Mouse (Mus musculus) CH12.LX (cell line): ENCODE measurements around the gene Tmem106a. TPM values are rescaled to one million over a fixed set of nuclear protein-coding genes. Genes with fewer than 3 reads are reported as not detected.
A peak's percentile ranks its signal among the peaks of the same experiment; 100 is the strongest.

Experiments used
- DNase-seq: peaks from one replicate; pipeline ENCODE4 v3.0.0-alpha.2; 2013; ENCODE audit errors: extremely low read depth
- H3K27ac ChIP-seq: 2 replicates; pipeline ENCODE4 v1.5.1; 2012; ENCODE audit warnings: low read depth, mild to moderate bottlenecking, control low read depth, moderate library complexity; ENCODE audit not compliant: insufficient read depth
- H3K27me3 ChIP-seq: replicated peaks from 2 replicates; pipeline ENCODE3; 2012; ENCODE audit warnings: inconsistent platforms
- H3K36me3 ChIP-seq, 2 experiments: replicated peaks in 1 of 2; 2 replicates each; pipeline versions ENCODE3 to v1.6.1; 2012; ENCODE audit warnings: inconsistent platforms in 1 of 2, low read length in 1 of 2, mild to moderate bottlenecking in 1 of 2, mixed read lengths in 1 of 2, moderate library complexity in 1 of 2; ENCODE audit not compliant: control insufficient read depth in 1 of 2, insufficient read depth in 1 of 2
- H3K4me1 ChIP-seq, 2 experiments: 2 replicates each; pipeline ENCODE4 v1.6.1; 2012; ENCODE audit warnings: inconsistent platforms in 1 of 2, moderate library complexity in 1 of 2; ENCODE audit not compliant: insufficient read depth in 2 of 2, control insufficient read depth in 1 of 2
- H3K4me2 ChIP-seq: 2 replicates; pipeline ENCODE4 v1.6.1; 2012; ENCODE audit warnings: low read depth, mild to moderate bottlenecking, control low read depth; ENCODE audit not compliant: poor library complexity, insufficient read depth, severe bottlenecking
- H3K4me3 ChIP-seq, 3 experiments: fragments of 150-350 bp in 1 of 3; sonication (generic) in 1 of 3; replicated peaks in 1 of 3; 2 replicates each; pipeline versions ENCODE3 to v1.5.1; 2011 to 2012; ENCODE audit warnings: low read depth in 2 of 3, low read length in 2 of 3, mild to moderate bottlenecking in 2 of 3, moderate library complexity in 2 of 3, control low read depth in 1 of 3, improper control_type of control experiment in 1 of 3, inconsistent platforms in 1 of 3, mixed read lengths in 1 of 3; ENCODE audit not compliant: poor library complexity in 1 of 3
- H3K79me2 ChIP-seq: replicated peaks from 2 replicates; pipeline ENCODE4 v1.6.1; 2012; ENCODE audit warnings: mild to moderate bottlenecking, moderate library complexity; ENCODE audit not compliant: control insufficient read depth, poor library complexity, insufficient read depth, severe bottlenecking; ENCODE audit errors: extremely low read depth
- H3K9ac ChIP-seq: 2 replicates; pipeline ENCODE4 v1.6.1; 2012; ENCODE audit warnings: low read depth, mild to moderate bottlenecking, control low read depth, moderate library complexity; ENCODE audit not compliant: insufficient read depth
- H3K9me3 ChIP-seq: replicated peaks from 2 replicates; pipeline ENCODE3; 2012; ENCODE audit warnings: low read length, inconsistent platforms, mixed read lengths
- BHLHE40 ChIP-seq: IDR thresholded peaks from 2 replicates; pipeline ENCODE4 v1.6.1; 2011; ENCODE audit warnings: mild to moderate bottlenecking, low read depth, low read length, improper control_type of control experiment
- CHD1 ChIP-seq: IDR thresholded peaks from 2 replicates; pipeline ENCODE4 v1.6.1; 2012; ENCODE audit warnings: low read depth, low read length, improper control_type of control experiment, inconsistent platforms
- CHD2 ChIP-seq: IDR thresholded peaks from 2 replicates; pipeline ENCODE4 v1.6.1; 2011; ENCODE audit warnings: low read length, improper control_type of control experiment
- CTCF ChIP-seq, 2 experiments: IDR thresholded peaks in 1 of 2; conservative IDR thresholded peaks in 1 of 2; 2 replicates each; pipeline ENCODE4 v1.5.1; 2011 to 2012; ENCODE audit warnings: low read depth in 2 of 2, low read length in 2 of 2, improper control_type of control experiment in 1 of 2, inconsistent platforms in 1 of 2, mild to moderate bottlenecking in 1 of 2, moderate library complexity in 1 of 2
- E2F4 ChIP-seq: IDR thresholded peaks from 2 replicates; pipeline ENCODE4 v1.6.1; 2011; ENCODE audit warnings: low read depth, low read length, improper control_type of control experiment; ENCODE audit not compliant: insufficient replicate concordance
- ELF1 ChIP-seq: IDR thresholded peaks from 2 replicates; pipeline ENCODE4 v1.6.1; 2014; ENCODE audit warnings: low read depth, mild to moderate bottlenecking, inconsistent platforms, low read length, improper control_type of control experiment
- EP300 ChIP-seq: IDR thresholded peaks from 2 replicates; pipeline ENCODE4 v1.6.1; 2011; ENCODE audit warnings: low read length, improper control_type of control experiment
- HCFC1 ChIP-seq: IDR thresholded peaks from 2 replicates; pipeline ENCODE4 v1.6.1; 2012; ENCODE audit warnings: low read depth, mild to moderate bottlenecking, inconsistent platforms, low read length, improper control_type of control experiment
- JUN ChIP-seq: IDR thresholded peaks from 2 replicates; pipeline ENCODE4 v1.6.1; 2011; ENCODE audit warnings: low read depth, mild to moderate bottlenecking, low read length, improper control_type of control experiment, moderate library complexity; ENCODE audit not compliant: insufficient read depth
- JUND ChIP-seq: conservative IDR thresholded peaks from 2 replicates; pipeline ENCODE4 v1.6.1; 2011; ENCODE audit warnings: low read depth, low read length, improper control_type of control experiment
- KAT2A ChIP-seq: IDR thresholded peaks from 2 replicates; pipeline ENCODE4 v1.6.1; 2012; ENCODE audit warnings: low read length, improper control_type of control experiment, inconsistent platforms; ENCODE audit not compliant: insufficient replicate concordance
- MAFK ChIP-seq: IDR thresholded peaks from 2 replicates; pipeline ENCODE4 v1.6.1; 2011; ENCODE audit warnings: low read length, improper control_type of control experiment; ENCODE audit not compliant: insufficient replicate concordance
- MAX ChIP-seq: IDR thresholded peaks from 2 replicates; pipeline ENCODE4 v1.6.1; 2011; ENCODE audit warnings: low read length, improper control_type of control experiment
- MAZ ChIP-seq: IDR thresholded peaks from 2 replicates; pipeline ENCODE4 v1.6.1; 2012; ENCODE audit warnings: low read depth, mild to moderate bottlenecking, inconsistent platforms, low read length, improper control_type of control experiment, moderate library complexity
- MEF2A ChIP-seq: IDR thresholded peaks from 2 replicates; pipeline ENCODE4 v1.6.1; 2014; ENCODE audit warnings: low read depth, mild to moderate bottlenecking, inconsistent platforms, low read length, improper control_type of control experiment, borderline replicate concordance
- MXI1 ChIP-seq: IDR thresholded peaks from 2 replicates; pipeline ENCODE4 v1.6.1; 2011; ENCODE audit warnings: mild to moderate bottlenecking, low read depth, low read length, improper control_type of control experiment
- MYC ChIP-seq: IDR thresholded peaks from 2 replicates; pipeline ENCODE4 v1.6.1; 2011; ENCODE audit warnings: low read depth, mild to moderate bottlenecking, improper control_type of control experiment, low read length
- NELFE ChIP-seq: IDR thresholded peaks from 2 replicates; pipeline ENCODE4 v1.6.1; 2011; ENCODE audit warnings: low read depth, low read length, improper control_type of control experiment
- NRF1 ChIP-seq: IDR thresholded peaks from 2 replicates; pipeline ENCODE4 v1.6.1; 2014; ENCODE audit warnings: low read depth, mild to moderate bottlenecking, inconsistent platforms, low read length, improper control_type of control experiment, moderate library complexity
- PAX5 ChIP-seq: IDR thresholded peaks from 2 replicates; pipeline ENCODE4 v1.6.1; 2012; ENCODE audit warnings: low read length, inconsistent platforms, mixed read lengths
- POLR2A ChIP-seq: IDR thresholded peaks from 2 replicates; pipeline ENCODE4 v1.6.1; 2011; ENCODE audit warnings: low read depth, mild to moderate bottlenecking, improper control_type of control experiment, low read length
- POLR2AphosphoS2 ChIP-seq: IDR thresholded peaks from 2 replicates; pipeline ENCODE4 v1.6.1; 2011; ENCODE audit warnings: low read depth, low read length, improper control_type of control experiment
- RCOR1 ChIP-seq: conservative IDR thresholded peaks from 2 replicates; pipeline ENCODE4 v1.6.1; 2012; ENCODE audit warnings: low read depth, mild to moderate bottlenecking, inconsistent platforms, low read length, improper control_type of control experiment
- SIN3A ChIP-seq: IDR thresholded peaks from 2 replicates; pipeline ENCODE4 v1.6.1; 2012; ENCODE audit warnings: low read length, improper control_type of control experiment, inconsistent platforms
- SMC3 ChIP-seq: IDR thresholded peaks from 2 replicates; pipeline ENCODE4 v1.6.1; 2011; ENCODE audit warnings: low read depth, low read length, improper control_type of control experiment
- TBP ChIP-seq: conservative IDR thresholded peaks from 2 replicates; pipeline ENCODE4 v1.6.1; 2011; ENCODE audit warnings: low read depth, low read length, improper control_type of control experiment
- TCF12 ChIP-seq: IDR thresholded peaks from 2 replicates; pipeline ENCODE4 v1.6.1; 2014; ENCODE audit warnings: low read depth, mild to moderate bottlenecking, inconsistent platforms, low read length, improper control_type of control experiment
- UBTF ChIP-seq: IDR thresholded peaks from 2 replicates; pipeline ENCODE4 v1.6.1; 2012; ENCODE audit warnings: low read depth, mild to moderate bottlenecking, inconsistent platforms, low read length, improper control_type of control experiment, moderate library complexity
- USF1 ChIP-seq: IDR thresholded peaks from 2 replicates; pipeline ENCODE4 v1.6.1; 2014; ENCODE audit warnings: low read depth, mild to moderate bottlenecking, inconsistent platforms, low read length, improper control_type of control experiment
- USF2 ChIP-seq: conservative IDR thresholded peaks from 2 replicates; pipeline ENCODE4 v1.6.1; 2011; ENCODE audit warnings: low read depth, low read length, improper control_type of control experiment
- ZC3H11A ChIP-seq: IDR thresholded peaks from 2 replicates; pipeline ENCODE4 v1.6.1; 2012; ENCODE audit warnings: low read depth, mild to moderate bottlenecking, inconsistent platforms, low read length, improper control_type of control experiment
- ZKSCAN1 ChIP-seq: IDR thresholded peaks from 2 replicates; pipeline ENCODE4 v1.6.1; 2012; ENCODE audit warnings: low read depth, inconsistent platforms, low read length, improper control_type of control experiment, borderline replicate concordance
- ZMIZ1 ChIP-seq: IDR thresholded peaks from 2 replicates; pipeline ENCODE4 v1.6.1; 2012; ENCODE audit warnings: low read depth, mild to moderate bottlenecking, inconsistent platforms, low read length, improper control_type of control experiment
- ZNF384 ChIP-seq: IDR thresholded peaks from 2 replicates; pipeline ENCODE4 v1.6.1; 2012; ENCODE audit warnings: low read depth, low read length, improper control_type of control experiment, inconsistent platforms
- dilution Hi-C: fragments of 300-500 bp; cut with MboI; formaldehyde crosslinking; loops from 2 replicates; pipeline ENCODE4 v1.14.3; 2020; ENCODE audit warnings: low sequenced_read_pairs; ENCODE audit not compliant: extremely low pct_unique_long_range_greater_than_20kb, extremely low pct_ligation_motif_present
- in situ Hi-C: fragments of 300-500 bp; cut with MboI; formaldehyde crosslinking; loops from 3 replicates; pipeline ENCODE4 v1.14.3; 2019; ENCODE audit warnings: low sequenced_read_pairs, low pct_ligation_motif_present, low pct_unique_long_range_greater_than_20kb, mixed read lengths
- polyA plus RNA-seq: library from polyadenylated mRNA; unstranded; fragments of >175 nt; gene quantifications from 2 replicates; pipeline ENCODE4 v1.2.1, GENCODE M21; 2012; ENCODE audit warnings: low read depth; ENCODE audit not compliant: insufficient read length
- total RNA-seq, 2 experiments: library from RNA; depleted of rRNA; stranded (reverse); fragments of 300-350 nt in 1 of 2; fragments of >200 nt in 1 of 2; gene quantifications; 2 replicates each; pipeline ENCODE4 v1.2.3; 2012 to 2014

Tmem106a gene
- total RNA-seq (2012; rRNA removed) (1.4 and 2.2 TPM in 2 replicates), total RNA-seq (2014; rRNA removed) (2.6 and 2.8 TPM in 2 replicates), polyA plus RNA-seq (6.8 and 9.1 TPM in 2 replicates)

- peaks cover 28 to 61% of the 10 kb centered on the region in 2 experiments for H3K36me3 ChIP-seq
- no peaks in the 10 kb centered on the region for H3K27me3 ChIP-seq
- peak; percentile 89 for DNase-seq
- dilution Hi-C loops (no loop called here), in situ Hi-C loops (no loop called here)
- peak within 1 kb of the TSS; percentile 34 for H3K9ac ChIP-seq
- peaks cover 0 to 28% of the 10 kb centered on the region in 2 experiments; a peak in 2 of 4 replicates for H3K4me1 ChIP-seq
- H3K4me3 ChIP-seq: peak within 1 kb of the TSS; percentile 38 to 51 (median 38)
- no peaks in the 10 kb centered on the region for H3K79me2 ChIP-seq
- peak within 1 kb of the TSS; percentile 97 for H3K4me2 ChIP-seq
- no peaks in the 10 kb centered on the region for H3K9me3 ChIP-seq
- TF ChIP-seq SIN3A (peak; percentile 80), TCF12 (no peak; the same call in 1 of the 2 replicates), MXI1 (no peak), JUND (no peak), CTCF (conservative IDR thresholded peaks at IDR 0.05 in 1 of 2, IDR thresholded peaks at IDR 0.05 in 1 of 2; ENCODE audit: low read depth in 2 of 2, low read length in 2 of 2) (no peak), POLR2A (peak; percentile 59), POLR2AphosphoS2 (no peak), EP300 (no peak), MEF2A (no peak), CHD2 (no peak), ELF1 (peak; percentile 90), MAZ (peak; percentile 78; the same call in 1 of the 2 replicates), PAX5 (no peak), CHD1 (no peak), USF1 (no peak), ZMIZ1 (no peak; the same call in 1 of the 2 replicates), SMC3 (no peak), KAT2A (no peak), USF2 (no peak), ZKSCAN1 (no peak), UBTF (no peak), TBP (peak; percentile 73; the same call in 1 of the 2 replicates), HCFC1 (peak; percentile 50), MYC (no peak), ZC3H11A (no peak), RCOR1 (no peak), MAX (no peak), E2F4 (no peak), MAFK (no peak), JUN (no peak), NRF1 (no peak), NELFE (0 out of 2 replicates have a peak, but pooled peaks have one; percentile 46), ZNF384 (no peak; the same call in 1 of the 2 replicates), BHLHE40 (no peak)
- H3K27ac ChIP-seq: peak within 1 kb of the TSS; percentile 2; the same call in 1 of the 2 replicates
Observed at GRCm38 (mm10) chr11:101582054-101583035, at the start of gene Tmem106a. Tmem106a (plus strand) TSS chr11:101582242.
